Mouse (Mus musculus) erythroid progenitor cell, adult 5-6 weeks (primary cell): ENCODE measurements around the gene Irf2. TPM values are rescaled to one million over a fixed set of nuclear protein-coding genes. Genes with fewer than 3 reads are reported as not detected.

Experiments
- ATAC-seq: replicated peaks from 2 replicates; pipeline ENCODE4 v1.8.0; 2016; ENCODE audit warnings: moderate number of reproducible peaks, mild to moderate bottlenecking, moderate TSS enrichment, inconsistent platforms; ENCODE audit not compliant: poor library complexity, low FRiP score, severe bottlenecking
- total RNA-seq, 2 experiments: library from RNA; stranded (forward) in 1 of 2; stranded (reverse) in 1 of 2; fragments of 150-400 nt in 1 of 2; fragments of 186-747, 209-891 nt in 1 of 2; gene quantifications; 2 replicates each; pipeline versions ENCODE4 v1.2.3 to v1.2.4; 2015 to 2017; ENCODE audit warnings: low replicate concordance in 2 of 2

Irf2 gene
- total RNA-seq, 2 experiments from 2014 or later = 33.4 to 69.6 TPM

- ATAC-seq = no peak
These were observed 49.8 kb downstream of the Irf2 start for GRCm38 (mm10) chr8:46789091-46789881.

GRCm38 (mm10) chr8:46791664-46792371 is 52.3 kb downstream of the Irf2 start:
- no peak for ATAC-seq

- no peak for ATAC-seq
These were observed 53.1 kb downstream of the Irf2 start for GRCm38 (mm10) chr8:46792653-46793052.

GRCm38 (mm10) chr8:46793248-46793647 is 53.7 kb downstream of the Irf2 start:
- no peak for ATAC-seq

GRCm38 (mm10) chr8:46794317-46794716 is 54.8 kb downstream of the Irf2 start:
- no peak for ATAC-seq

- no peak for ATAC-seq
These were observed 59.7 kb downstream of the Irf2 start for GRCm38 (mm10) chr8:46799212-46799611.

- no peak for ATAC-seq
These were observed 60.2 kb downstream of the Irf2 start for GRCm38 (mm10) chr8:46799706-46800105.

GRCm38 (mm10) chr8:46801153-46801684 is 61.7 kb downstream of the Irf2 start:
- ATAC-seq = no peak

GRCm38 (mm10) chr8:46802009-46802408 is 62.5 kb downstream of the Irf2 start:
- no peak for ATAC-seq

- ATAC-seq = no peak
These were observed 65.2 kb downstream of the Irf2 start for GRCm38 (mm10) chr8:46804721-46805120.

- no peak for ATAC-seq
These were observed 71.6 kb downstream of the Irf2 start for GRCm38 (mm10) chr8:46811021-46811622.

GRCm38 (mm10) chr8:46811944-46812343 is 72.4 kb downstream of the Irf2 start:
- no peak; the same call in 1 of the 2 replicates for ATAC-seq

- ATAC-seq = no peak
These were observed 73.4 kb downstream of the Irf2 start for GRCm38 (mm10) chr8:46812966-46813365.

- no peak for ATAC-seq
These were observed 78.8 kb downstream of the Irf2 start for GRCm38 (mm10) chr8:46818106-46818989.

- no peak for ATAC-seq
These were observed 79.4 kb downstream of the Irf2 start for GRCm38 (mm10) chr8:46818990-46819288.

- ATAC-seq = no peak
These were observed 89.3 kb downstream of the Irf2 start for GRCm38 (mm10) chr8:46828734-46829413.

- no peak for ATAC-seq
These were observed 90.0 kb downstream of the Irf2 start for GRCm38 (mm10) chr8:46829414-46830111.

GRCm38 (mm10) chr8:46830112-46830855 is 90.8 kb downstream of the Irf2 start:
- ATAC-seq = no peak
